Mouse (Mus musculus) spleen, adult 2 months (tissue): Measurements from ENCODE around the gene Prpf6.

Experiments
- CTCF ChIP-seq: fragments of 200-500 bp; IDR thresholded peaks from 2 replicates; pipeline ENCODE4 v1.5.1; 2011; ENCODE audit warnings: mild to moderate bottlenecking, inconsistent platforms; ENCODE audit not compliant: insufficient read depth, insufficient read length, insufficient replicate concordance; ENCODE audit errors: extremely low read depth
- POLR2A ChIP-seq: fragments of 200-500 bp; IDR thresholded peaks from 2 replicates; pipeline ENCODE4 v1.6.1; 2011; ENCODE audit warnings: low read depth, low read length, inconsistent platforms

GRCm38 (mm10) chr2:181567338-181567737, 24.3 kb upstream of the Prpf6 start:
- no peak for TF ChIP-seq CTCF
- no peak for TF ChIP-seq POLR2A
